Mouse (Mus musculus) heart, adult 18-20 months (tissue): Measurements from ENCODE around the gene Gpbp1l1. TPM values are rescaled to one million over a fixed set of nuclear protein-coding genes. Genes with fewer than 3 reads are reported as not detected.

Experiments used
- DNase-seq, 2 experiments: peaks; one replicate each; pipeline ENCODE4 v3.0.0; 2021 to 2022; ENCODE audit warnings: mixed read lengths in 1 of 2
- total RNA-seq, 2 experiments: library from RNA; stranded (reverse); gene quantifications; 2 replicates each; pipeline ENCODE4 v1.2.3; 2021

Gene Gpbp1l1
- total RNA-seq, 2 experiments from 2014 or later, result 64.1 to 70.0 TPM

DNA sequence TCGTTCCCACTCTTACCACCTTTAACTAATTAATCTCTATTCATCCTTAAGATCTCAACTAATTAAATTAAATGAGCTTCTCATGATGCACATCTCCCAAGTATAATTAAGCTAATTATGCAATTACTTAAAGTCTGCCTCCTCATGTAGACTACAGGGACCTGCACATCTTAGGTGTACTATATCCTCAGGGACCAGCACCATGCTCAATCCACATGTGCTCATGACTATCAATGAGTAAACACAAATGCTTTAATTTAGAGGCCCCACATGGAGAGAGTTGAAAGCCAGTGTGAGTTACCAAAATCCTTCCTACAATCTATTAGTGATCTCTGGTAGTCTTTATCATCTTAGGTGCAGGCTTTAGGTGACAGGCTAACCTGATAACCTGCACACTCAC, 77.7 kb downstream of the Gpbp1l1 start:
- no peak for DNase-seq

- DNase-seq, result no peak
Measured at GRCm38 (mm10) chr4:116638821-116639220, 81.4 kb downstream of the Gpbp1l1 start.

GRCm38 (mm10) chr4:116642071-116642470, 84.6 kb downstream of the Gpbp1l1 start:
- DNase-seq, result no peak

Other genes with a start within 250 kb of the Gpbp1l1 start
- 100 to 1,000 TPM; 105 to 111 TPM for gene Mast2, start 93.5 kb upstream of the Gpbp1l1 start, total RNA-seq
- 10 to 100 TPM; 15.1 to 16.6 TPM for gene Ipp, start 50.1 kb upstream of the Gpbp1l1 start, total RNA-seq
- 10 to 100 TPM; 27.6 to 31.8 TPM for gene Tmem69, start 1.7 kb upstream of the Gpbp1l1 start, total RNA-seq
- gene Ccdc17, start 39.0 kb downstream of the Gpbp1l1 start, total RNA-seq, result 1 to 10 TPM; 3.7 to 4.1 TPM
- 10 to 100 TPM; 14.5 to 16.2 TPM for gene Nasp, start 70.3 kb downstream of the Gpbp1l1 start, total RNA-seq
- 100 to 1,000 TPM; 310 to 328 TPM for gene Akr1a1, start 94.0 kb downstream of the Gpbp1l1 start, total RNA-seq
- 100 to 1,000 TPM; 463 to 542 TPM for gene Prdx1, start 127.9 kb downstream of the Gpbp1l1 start, total RNA-seq
- gene Mmachc, start 150.7 kb downstream of the Gpbp1l1 start, total RNA-seq, result 10 to 100 TPM; 55.3 to 55.9 TPM
- 1 to 10 TPM; 4.3 to 5.4 TPM for gene Ccdc163, start 150.9 kb downstream of the Gpbp1l1 start, total RNA-seq
- gene Tesk2, start 163.3 kb downstream of the Gpbp1l1 start, total RNA-seq, result 1 to 10 TPM; 1.9 to 2.0 TPM
- 1 to 10 TPM; 5.5 to 7.3 TPM for gene Toe1, start 250.0 kb downstream of the Gpbp1l1 start, total RNA-seq